Mouse (Mus musculus): ENCODE measurements around the gene Rbks.
A peak's percentile ranks its signal among the peaks of the same experiment; 100 is the strongest.

The Rbks gene

DNA sequence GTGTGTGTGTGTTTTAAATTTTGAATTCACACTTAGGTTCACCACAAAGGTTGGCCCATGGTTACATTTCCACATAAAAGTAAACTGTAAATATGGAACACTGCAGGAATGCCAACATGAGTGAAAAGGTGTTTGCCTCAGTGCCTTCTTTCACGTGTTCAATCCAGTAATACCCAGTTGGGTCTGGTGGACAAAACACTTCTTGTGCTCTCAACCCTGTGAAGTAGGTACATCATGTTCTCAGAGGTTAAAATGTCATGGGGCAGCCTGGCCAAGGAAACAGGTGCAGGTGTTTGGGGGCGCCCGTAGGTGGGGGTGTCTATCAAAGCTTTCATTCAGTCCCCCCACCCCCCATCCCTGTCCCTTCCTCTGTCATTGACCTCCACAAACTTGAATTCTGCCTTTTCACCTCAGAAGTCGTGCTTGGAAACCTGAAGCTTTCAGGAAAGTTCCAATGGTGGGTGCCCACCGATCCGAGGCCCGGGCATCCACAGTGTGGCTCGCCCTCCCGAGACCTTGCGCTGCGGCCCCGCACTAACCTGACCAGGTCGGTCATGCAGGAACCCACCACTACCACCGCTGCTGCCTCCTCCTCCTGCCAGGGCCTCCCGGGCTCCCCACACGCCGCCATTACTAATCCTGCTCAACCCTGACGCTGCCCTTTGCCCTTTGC is at the start of gene Rbks:
Gene Rbks (minus strand): TSS at position 657 of the 673 bp plus-strand sequence.
- no peak for DNase-seq (ENCODE audit: low spot score)

DNA sequence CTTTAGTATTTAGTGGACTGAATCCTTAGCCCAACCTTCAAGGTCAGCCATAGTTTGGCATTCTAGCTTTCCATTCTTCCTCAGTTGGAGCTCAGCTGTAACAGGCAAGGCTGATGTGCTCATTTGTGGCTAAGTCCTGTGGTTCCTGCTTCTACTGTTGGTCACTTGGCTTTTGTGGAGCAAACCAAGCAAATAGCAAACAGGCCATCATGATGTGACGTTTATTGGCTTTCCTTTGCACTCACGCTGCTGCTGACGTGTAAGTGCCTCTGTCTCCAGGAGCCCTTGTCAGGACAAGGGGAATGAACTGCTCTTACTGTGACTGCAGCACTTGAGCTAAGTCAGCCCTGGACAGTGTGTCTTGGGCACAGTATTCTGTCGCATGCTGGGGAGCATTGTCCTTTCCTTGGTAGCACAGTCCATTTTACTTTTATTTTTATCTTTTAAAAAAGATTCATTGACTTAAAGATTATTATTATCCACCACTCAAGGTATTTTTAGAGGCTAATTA is 45.1 kb upstream of the Rbks start:
- no peak for DNase-seq (ENCODE audit: low spot score)

DNA sequence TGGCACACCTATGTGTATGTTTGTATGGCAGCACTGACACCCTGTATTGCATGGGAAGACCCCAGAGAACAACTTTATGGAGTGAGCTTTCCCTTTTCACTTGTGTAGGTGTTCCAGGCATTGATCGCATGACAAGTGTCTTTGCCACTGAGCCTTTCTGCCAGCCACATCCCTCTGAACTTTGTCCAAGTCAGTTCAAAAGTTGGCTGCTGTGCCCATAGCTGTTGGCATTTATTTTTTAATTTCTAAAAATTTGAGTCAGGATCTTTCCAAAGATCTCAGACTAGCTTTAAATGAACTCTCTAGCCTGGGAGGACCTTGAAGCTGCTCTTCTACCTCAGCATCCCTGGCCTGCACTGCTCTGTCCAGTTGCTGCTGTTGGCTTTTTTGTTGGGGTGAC is 44.5 kb upstream of the Rbks start:
- no peak for DNase-seq (ENCODE audit: low spot score)

DNA sequence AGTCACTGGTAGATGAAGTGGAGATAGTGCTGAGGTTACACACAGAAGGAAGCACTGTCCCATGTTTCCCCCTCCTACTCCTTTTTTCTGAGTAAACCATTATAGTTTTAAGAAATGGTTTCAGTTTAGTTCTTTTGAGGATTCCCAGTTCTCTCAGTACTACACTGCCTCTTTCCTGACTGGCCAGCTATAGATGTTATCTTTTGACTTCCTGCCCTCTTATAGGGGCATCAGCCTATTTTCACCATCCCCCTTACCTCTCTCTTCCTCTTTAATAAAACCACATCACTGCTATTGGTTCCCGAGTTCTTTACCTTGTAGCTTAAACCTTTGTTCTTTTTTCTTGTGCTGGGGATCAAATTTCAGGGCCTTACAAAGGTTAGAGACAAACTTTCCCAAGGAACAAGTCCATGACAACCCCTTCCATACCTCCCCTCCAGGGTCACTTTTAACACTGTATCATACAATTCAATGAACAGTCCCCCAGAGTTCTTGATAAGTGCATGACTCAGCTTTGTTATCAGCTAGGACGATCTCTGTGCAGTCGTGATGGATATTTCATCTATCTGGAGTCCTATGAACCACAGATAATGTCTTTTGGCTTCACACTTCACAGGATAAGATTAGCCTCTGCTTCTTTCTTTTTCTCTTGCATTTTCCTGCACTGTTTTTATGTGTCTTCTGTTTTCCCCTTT is 35.4 kb upstream of the Rbks start:
- no peak for DNase-seq (ENCODE audit: low spot score)

DNA sequence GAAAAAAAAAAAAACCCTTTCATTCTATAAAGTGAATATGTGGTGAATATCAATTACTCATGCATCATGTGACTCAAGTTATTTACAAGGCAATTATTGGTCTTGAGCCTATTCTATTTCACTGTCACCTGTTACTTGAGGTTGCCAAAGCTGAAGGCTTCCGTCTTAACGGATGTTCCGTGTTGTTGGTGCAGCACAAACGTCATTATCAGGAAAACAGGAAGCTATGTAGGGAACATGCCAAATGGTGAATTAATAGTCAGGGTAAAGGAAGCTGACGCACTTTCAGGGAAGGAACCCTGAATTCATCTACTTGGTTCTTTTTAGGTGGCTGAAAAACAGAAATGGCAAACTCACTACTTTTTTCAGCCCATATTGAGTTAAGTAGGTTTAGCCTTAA is 30.0 kb upstream of the Rbks start:
- no peak for DNase-seq (ENCODE audit: low spot score)

DNA sequence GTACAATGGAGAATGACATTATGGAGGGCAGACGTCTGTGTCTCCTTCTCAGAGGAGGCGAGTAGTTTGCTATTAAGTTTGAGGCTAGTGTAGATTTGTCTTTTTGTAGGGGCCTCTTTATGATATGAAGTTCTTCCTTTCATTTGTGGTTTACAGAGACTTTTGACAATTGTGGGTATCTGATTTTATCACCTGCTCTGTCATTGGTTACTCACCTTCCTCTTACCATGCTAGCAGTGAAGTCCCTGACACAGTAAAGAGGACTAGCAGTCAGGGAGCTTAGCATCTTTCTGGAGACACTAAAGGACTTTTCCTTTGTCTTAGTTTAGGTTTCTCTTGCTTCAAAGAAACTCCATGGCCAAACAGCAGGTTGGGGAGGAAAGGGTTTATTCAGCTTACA is 28.5 kb upstream of the Rbks start:
- no peak for DNase-seq (ENCODE audit: low spot score)

DNA sequence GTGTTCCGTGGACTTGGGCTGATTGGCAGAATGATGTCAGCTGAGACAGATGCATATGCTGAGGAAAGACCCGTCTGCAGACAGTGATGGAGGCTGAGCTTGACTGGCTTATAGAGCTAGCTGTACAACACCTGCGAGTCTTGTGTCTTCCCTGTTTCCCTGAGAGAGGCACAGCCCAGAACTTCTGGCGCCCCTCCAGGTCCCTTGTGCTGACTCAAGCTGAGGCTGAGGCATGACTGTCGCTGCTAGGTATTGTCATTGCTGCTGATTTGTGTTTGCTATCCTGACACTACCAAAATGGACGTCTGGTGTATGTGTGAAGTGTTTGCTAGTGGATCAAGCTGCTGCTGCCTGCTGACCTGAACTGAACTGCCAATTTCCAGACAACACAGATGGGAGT is 27.1 kb upstream of the Rbks start:
- DNase-seq (ENCODE audit: low spot score): no peak

DNA sequence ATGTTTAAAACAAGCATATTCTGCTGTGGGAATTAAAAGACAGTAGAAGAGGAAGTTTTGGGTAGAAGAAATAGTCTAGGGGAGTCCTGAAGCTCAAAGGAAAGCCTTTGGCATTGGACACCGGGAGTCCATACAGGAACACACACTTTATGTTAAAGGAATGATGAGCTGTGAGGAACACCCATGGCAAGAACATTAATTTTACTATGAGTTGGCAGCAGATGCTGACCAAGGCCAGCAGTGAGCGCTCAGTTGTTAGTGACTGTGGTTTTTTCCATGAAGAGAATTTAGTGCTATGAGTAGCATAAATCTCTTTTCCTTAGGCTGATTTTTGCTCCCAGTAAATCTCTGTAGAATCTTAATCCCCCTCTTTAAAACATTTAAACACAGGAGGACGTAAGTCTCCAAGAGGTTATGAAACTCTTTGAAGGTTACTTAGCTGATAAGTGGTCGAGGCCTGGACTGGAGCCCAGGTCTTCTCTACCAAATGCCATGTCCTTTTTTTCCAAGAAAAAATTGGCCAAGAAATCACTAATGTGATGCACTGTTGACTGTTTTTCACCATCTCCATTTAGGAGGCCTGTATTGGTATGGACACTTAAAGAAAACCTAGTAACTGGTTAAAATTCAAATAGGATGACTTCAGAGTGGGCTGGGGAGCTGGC is 18.2 kb upstream of the Rbks start:
- no peak for DNase-seq (ENCODE audit: low spot score)

DNA sequence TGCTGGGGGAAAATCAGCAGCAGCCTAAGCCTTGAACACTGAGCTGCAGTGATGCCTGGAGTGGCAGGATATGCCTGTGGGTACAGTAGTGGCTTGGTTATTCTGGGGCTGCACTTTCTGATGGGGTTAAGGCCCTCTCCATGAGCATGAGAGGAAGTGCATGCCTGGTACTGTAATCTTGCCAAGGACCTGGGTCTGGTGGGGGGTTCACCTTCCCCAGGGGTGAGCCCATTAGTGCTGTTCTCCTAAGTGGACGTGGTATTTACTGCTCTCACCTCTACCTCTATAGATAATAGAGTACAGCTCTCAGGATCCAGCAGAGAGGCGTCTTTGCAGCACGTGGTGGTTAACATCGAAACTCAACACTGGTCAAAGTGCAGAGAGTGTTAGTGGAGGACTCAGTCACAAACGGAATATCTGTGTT is 16.4 kb upstream of the Rbks start:
- DNase-seq (ENCODE audit: low spot score): no peak

DNA sequence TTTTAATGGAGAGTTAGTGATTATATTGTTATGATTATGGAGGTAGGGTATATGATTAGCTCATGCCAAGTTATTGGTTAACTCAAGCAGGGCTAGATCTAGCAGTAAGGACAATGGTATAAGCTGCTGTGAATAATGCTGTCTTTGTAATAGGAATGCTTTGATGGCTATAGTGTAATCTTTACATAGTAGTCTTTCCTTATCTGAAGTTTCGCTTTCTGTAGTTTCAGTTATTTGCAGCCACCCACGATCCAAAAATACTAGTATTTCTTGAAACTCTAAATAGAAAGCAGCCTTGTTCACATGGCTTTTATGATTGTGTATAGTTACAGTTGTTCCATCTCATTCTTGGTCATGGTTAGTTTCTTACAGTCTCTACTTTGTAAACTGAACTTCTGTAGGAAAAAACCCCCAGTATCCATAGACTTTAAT is 15.9 kb upstream of the Rbks start:
- DNase-seq (ENCODE audit: low spot score): no peak

DNA sequence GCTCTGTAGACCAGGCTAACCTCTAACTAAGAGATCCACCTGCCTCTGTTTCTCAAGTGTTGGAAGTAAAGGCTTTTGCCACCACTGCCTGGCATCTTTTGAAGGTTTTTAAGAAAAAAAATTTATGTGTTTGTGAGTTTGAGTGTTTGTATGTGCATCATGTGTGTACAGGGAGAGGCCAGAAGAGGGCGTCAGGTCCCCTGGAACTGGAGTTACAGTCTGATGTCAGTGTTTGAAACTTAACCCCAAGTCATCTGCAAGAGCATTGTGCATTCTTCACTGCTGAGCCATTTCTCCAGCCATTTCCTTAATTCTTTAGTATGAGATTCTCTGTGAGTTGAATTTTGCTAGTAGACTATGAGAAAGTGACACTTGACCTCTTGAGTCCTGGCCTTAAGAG is 12.0 kb upstream of the Rbks start:
- no peak for DNase-seq (ENCODE audit: low spot score)

DNA sequence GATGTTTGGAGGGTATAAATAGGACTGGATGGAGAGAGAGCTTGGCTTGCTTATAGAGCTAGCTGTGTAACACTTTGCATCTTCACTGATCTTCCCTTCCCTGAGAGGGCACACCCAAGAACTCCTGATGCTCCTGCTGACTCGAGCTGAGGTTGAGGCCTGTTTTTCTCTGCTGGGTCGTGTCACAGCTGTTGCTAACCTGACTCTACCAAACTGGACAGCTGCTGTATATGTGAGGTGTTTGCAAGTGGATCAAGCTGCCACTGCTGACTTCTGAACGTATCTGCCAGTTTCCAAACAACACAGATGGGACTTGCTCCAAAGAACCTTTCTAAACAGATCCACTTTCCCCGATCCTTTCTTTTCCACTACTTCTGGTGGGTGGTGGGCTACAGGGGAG is 9.4 kb upstream of the Rbks start:
- DNase-seq (ENCODE audit: low spot score): no peak

DNA sequence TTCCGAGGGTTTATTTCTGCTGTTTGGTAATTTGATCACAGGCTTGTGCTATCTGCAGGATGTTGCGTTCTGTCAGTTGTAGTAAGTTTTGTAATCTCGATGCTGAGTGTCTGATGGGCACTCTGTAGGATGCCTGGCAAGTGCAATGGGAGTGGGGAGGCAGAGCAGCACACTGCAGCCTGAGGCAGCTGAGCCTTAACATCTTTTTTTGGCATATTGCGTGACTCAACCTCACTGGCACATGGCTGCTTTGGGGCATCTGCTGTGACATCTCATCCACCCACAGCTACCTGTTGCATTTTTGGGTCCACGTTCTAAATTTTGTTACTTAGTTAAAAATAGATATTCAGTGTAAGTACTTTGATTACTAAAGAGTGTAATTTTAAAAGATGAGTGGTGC is 7.5 kb upstream of the Rbks start:
- peak; percentile 65 for DNase-seq (ENCODE audit: low spot score)

DNA sequence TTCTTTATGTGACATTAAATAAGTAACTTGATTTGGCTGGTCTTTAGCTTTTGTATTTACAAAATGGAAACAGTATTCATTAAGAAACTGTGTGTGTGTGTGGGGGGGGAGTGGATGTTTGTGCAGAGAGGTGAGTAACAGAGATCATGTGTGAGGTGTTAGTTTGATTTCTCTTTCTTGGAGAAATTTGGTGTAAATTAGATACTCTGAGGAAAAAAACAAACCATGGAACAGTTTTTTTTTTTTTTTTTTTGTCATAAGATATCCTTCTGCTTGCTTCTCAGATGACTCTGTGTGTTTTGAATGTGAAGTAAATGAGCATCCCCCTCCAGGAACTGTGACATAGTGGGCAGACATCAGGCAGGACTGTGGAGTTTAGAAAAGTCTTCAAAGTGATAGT is 2.0 kb upstream of the Rbks start:
- no peak for DNase-seq (ENCODE audit: low spot score)

DNA sequence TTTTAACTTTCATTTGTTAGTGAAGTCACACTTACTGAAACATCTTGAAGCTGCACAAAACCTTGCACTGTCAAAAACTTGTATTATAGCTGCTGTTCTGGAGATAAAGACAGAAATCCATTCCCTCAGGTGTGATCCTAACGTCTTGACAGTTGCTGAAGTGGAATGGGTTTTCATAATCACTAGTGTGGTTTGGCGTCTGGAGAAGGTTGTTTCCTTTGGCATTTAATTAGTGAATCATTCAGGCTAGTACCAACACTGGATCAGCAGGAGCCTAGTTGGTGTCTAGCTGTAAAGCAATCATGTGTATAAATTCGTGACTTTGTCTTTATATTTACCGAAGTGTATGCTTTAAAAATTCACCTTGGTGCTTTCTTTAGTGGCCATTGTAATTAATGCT is 1.5 kb upstream of the Rbks start:
- DNase-seq (ENCODE audit: low spot score): no peak

DNA sequence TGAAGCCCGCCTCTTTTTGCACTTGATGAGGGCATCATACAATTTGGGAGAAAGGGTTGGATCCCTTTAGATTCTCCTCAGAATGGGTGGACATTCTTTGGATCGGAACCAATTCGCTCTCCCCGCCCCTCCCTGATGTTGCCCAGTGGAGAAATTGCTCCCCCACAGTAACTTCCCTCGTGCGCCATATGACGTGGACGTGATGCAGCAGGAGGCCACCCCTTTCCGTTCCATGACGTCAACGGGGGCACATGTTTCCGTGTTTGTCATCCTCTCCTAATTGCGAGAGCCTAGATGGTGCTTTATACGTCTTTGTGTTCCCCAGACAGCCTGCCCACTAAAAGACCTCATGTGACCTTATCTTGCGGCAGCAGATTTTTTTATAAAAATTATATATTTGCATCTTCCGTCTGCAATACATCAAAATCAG is 885 bp upstream of the Rbks start:
- peak; percentile 74 for DNase-seq (ENCODE audit: low spot score)

DNA sequence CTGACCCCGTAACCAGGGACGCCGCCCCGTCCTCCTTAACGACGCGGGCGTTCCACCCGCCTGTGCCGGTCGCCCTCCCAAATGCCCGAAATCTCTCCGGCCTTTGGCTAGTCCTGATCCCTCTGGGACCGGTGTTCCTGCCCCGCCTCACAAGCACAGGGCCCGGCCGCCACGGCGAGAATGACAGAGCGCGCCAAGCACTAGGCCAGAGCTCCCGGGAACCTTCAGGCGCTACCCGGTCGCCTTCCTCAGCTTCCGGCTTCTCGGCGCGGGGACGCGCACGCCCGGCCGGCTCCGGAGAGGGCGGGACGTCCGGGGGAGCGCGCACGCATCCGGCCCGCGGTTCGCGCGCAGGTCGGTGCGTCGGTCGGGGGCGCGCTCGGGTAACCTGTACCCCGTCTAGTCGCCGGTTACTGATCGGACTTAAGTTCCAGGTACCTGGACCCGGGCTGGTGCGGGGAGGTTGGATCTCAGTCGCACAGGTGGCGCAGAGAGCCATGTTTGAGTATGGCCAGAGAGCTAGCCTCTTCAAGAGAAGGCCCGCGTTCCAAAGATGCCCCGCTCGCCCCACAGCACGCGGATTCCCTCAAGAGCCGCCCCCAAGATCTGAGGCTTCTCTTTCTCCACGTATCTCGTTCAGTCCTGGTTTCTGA is 343 bp upstream of the Rbks start, which contains the start of gene Babam2:
Gene Babam2 (plus strand): TSS at position 41 of the 653 bp plus-strand sequence.
- peak; percentile 82 for DNase-seq (ENCODE audit: low spot score)

DNA sequence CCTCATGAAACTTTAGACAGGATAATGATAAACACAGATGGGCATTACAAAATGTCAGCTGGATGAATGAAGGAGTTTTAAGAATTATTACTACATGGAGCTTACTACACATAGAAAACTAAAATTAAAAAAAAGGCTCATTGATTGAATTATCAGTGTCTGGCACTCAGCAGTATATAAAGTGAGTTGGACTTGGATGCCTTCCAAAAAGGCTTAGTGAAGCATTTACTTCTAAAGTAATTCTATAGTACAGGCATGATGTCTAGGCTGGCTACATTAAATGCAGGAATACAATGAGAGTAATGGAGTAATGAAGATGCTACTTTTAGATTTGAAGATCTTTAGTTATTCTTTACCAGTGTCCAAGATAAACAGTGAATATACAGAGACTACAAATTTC is 4.2 kb downstream of the Rbks start:
- no peak for DNase-seq (ENCODE audit: low spot score)

DNA sequence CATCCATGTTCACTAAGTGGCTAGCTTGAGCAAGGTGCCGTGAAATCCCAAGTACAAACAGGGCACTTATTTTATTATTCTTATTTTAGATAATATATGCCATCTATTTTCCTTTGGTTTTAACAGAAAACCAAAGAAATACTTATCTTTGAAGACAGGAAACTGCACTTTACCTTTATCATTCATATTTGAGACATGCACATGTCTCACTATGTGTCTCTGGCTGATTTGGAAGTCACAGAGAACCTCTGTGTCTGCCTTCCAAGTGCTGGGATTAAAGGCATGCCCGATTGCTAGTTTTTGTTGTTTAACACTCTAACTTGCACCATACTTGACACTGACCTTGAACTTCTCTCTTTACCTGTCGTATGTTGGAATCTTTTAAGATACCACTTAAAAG is 9.5 kb downstream of the Rbks start:
- no peak for DNase-seq (ENCODE audit: low spot score)

DNA sequence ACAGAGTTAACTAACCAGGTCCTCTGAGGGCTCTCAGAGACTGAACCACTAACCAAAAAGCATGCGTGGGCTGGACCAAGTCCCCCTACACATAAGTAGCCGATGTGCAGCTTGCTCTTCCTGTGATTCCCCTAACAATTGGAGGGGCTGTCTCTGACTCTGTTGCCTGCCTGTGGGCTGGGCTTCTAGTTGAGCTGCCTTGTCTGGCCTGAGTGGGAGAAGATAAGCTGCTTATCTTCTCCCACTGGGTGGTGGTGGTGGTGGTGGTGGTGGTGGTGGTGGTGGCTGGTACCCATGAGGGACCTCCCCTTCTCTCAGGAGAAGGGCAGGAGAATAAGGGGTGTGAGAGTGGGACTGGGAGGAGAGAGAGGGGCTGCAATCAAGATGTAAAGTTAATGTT is 11.4 kb downstream of the Rbks start:
- no peak for DNase-seq (ENCODE audit: low spot score)

DNA sequence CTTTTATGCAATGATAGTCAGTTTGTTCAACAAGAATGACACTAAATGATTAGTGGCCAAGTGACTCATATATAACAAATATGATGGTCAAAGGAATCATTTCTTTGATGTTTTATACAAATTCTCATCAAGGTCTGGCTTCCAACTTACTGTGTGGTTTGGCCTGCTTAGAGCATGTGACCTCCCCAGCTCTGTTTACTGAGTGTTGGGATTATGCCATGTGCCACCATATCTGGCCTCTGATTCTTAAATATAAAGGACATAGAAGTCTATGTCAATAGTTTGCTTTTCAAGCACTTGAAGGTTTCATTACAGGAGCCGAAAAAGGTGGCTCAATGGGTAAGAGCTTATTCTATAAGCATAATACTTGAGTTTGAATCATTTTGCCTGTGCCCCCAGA is 15.1 kb downstream of the Rbks start:
- DNase-seq (ENCODE audit: low spot score): no peak

DNA sequence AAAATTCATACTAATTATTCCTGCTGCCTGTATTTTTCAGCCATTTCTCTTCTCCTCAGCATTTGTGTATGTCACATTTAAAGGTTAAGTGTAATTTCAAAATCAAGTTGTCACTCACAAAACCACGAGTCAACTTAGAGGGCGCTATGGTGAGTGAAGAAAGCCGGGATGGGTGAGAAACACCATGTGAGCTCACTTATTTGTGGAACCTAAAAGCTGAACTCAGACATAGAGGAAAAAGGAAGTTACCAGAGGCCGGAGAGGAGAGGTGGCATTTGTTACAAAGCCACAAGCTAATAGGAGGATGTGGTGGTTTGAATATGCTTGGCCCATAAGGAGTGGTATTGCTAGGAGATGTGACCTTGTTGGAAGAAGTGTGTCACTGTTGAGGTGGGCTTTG is 17.2 kb downstream of the Rbks start:
- no peak for DNase-seq (ENCODE audit: low spot score)

DNA sequence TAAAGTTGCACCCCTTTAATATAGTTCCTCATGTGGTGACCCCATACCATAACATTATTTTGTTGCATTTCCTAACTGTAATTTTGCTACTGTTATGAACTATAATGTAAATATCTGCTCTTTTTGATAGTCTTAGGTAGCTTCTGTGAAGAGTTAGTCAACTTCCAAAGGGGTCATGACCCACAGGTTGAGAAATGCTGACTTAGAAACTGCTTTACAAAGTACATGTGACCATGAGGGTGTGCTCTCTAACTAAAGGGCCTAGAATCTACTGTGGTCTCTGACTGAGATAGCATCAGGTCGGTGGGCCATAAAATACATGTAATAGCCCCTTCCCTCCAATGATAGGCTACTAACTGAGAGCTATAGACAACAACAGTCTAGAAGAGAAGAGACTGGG is 19.4 kb downstream of the Rbks start:
- DNase-seq (ENCODE audit: low spot score): no peak
